Mouse (Mus musculus) embryonic facial prominence, embryonic 15.5 days (tissue): ENCODE measurements around the gene Med17. TPM values are rescaled to one million over a fixed set of nuclear protein-coding genes. Genes with fewer than 3 reads are reported as not detected.
"Not testable (repeated sequence)": the region's sequence is repeated elsewhere in the genome, so short reads cannot be mapped to it uniquely, and the experiment has no call there.

Experiments
- ATAC-seq: fragments of 200-750 bp; cut with Nextera tagmentation; 2 replicates; pipeline ENCODE4 v1.8.0; 2017; ENCODE audit warnings: low read depth, moderate TSS enrichment; ENCODE audit not compliant: insufficient number of reproducible peaks, low FRiP score, low TSS enrichment
- H3K27ac ChIP-seq: fragments of 300-500 bp; sonication (generic); replicated peaks from 2 replicates; pipeline ENCODE4 v1.5.1; 2015; ENCODE audit warnings: mild to moderate bottlenecking, inconsistent platforms
- H3K27me3 ChIP-seq: fragments of 300-500 bp; sonication (generic); 2 replicates; pipeline ENCODE4 v1.6.1; 2015; ENCODE audit warnings: inconsistent platforms
- H3K36me3 ChIP-seq: fragments of 300-500 bp; sonication (generic); 2 replicates; pipeline ENCODE4 v1.6.1; 2015; ENCODE audit warnings: mild to moderate bottlenecking, inconsistent platforms
- H3K4me1 ChIP-seq: fragments of 300-500 bp; sonication (generic); 2 replicates; pipeline ENCODE4 v1.6.1; 2015; ENCODE audit warnings: inconsistent platforms
- H3K4me2 ChIP-seq: fragments of 300-500 bp; sonication (generic); replicated peaks from 2 replicates; pipeline ENCODE4 v1.6.1; 2015; ENCODE audit warnings: mild to moderate bottlenecking, inconsistent platforms
- H3K4me3 ChIP-seq: fragments of 300-500 bp; sonication (generic); replicated peaks from 2 replicates; pipeline ENCODE4 v1.5.1; 2015; ENCODE audit warnings: mild to moderate bottlenecking, inconsistent platforms
- H3K9ac ChIP-seq: fragments of 300-500 bp; sonication (generic); 2 replicates; pipeline ENCODE4 v1.6.1; 2015; ENCODE audit warnings: inconsistent platforms
- H3K9me3 ChIP-seq: fragments of 300-500 bp; sonication (generic); replicated peaks from 2 replicates; pipeline ENCODE4 v1.6.1; 2016; ENCODE audit warnings: inconsistent platforms
- WGBS: fragments of 180-500 bp; shearing (Covaris S2); methylation state at CpG from one replicate; pipeline ENCODE4 v1.1.7; 2015; 5-methylcytosine and 5-hydroxymethylcytosine counted together
- polyA plus RNA-seq: library from polyadenylated mRNA; unstranded; fragments of >200 nt; fragmentation: Nextera tagmentation; extraction: Ambion mirVana; gene quantifications from 2 replicates; pipeline ENCODE4 v1.2.1, GENCODE M21; 2015

Med17 gene
- polyA plus RNA-seq, 1 experiment from 2014 or later: 30.7 TPM

GRCm38 (mm10) chr9:15307257-15307656, 27.5 kb upstream of the Med17 start:
- peak overlapping the region; percentile 95 for H3K9ac ChIP-seq
- WGBS: 8% methylated on average over 6 of the region's 6 CpGs
- peak overlapping the region; percentile 69 for H3K4me2 ChIP-seq
- H3K27me3 ChIP-seq: no peaks in the 10 kb centered on the region
- ATAC-seq: no peak
- no peak overlapping the region; the same call in 1 of the 2 replicates for H3K27ac ChIP-seq
- peaks cover 28% of the 10 kb centered on the region for H3K36me3 ChIP-seq
- H3K4me3 ChIP-seq: peak overlapping the region; percentile 81
- H3K9me3 ChIP-seq: no peaks in the 10 kb centered on the region
- peaks cover 21% of the 10 kb centered on the region for H3K4me1 ChIP-seq

GRCm38 (mm10) chr9:15306398-15307119, 26.8 kb upstream of the Med17 start, which contains the start of gene 4931406C07Rik:
TSS of gene 4931406C07Rik (minus strand) at chr9:15306448.
- WGBS: 0% methylated on average over 35 of the region's 35 CpGs
- peak within 1 kb of the TSS; percentile 91 for H3K27ac ChIP-seq
- peak within 1 kb of the TSS; percentile 81 for H3K4me3 ChIP-seq
- peak within 1 kb of the TSS; percentile 95 for H3K9ac ChIP-seq
- no peaks in the 10 kb centered on the region for H3K27me3 ChIP-seq
- peaks cover 21% of the 10 kb centered on the region for H3K36me3 ChIP-seq
- ATAC-seq: peak; percentile 72
- peak within 1 kb of the TSS; percentile 69 for H3K4me2 ChIP-seq
- H3K4me1 ChIP-seq: peaks cover 21% of the 10 kb centered on the region
- H3K9me3 ChIP-seq: no peaks in the 10 kb centered on the region

- 12% methylated on average over 45 of the region's 45 CpGs for WGBS
- Histone ChIP-seq H3K4me1 (peaks cover 21% of the 10 kb centered on the region), H3K36me3 (peaks cover 17% of the 10 kb centered on the region), H3K9ac (peak within 1 kb of the TSS; percentile 95), H3K4me3 (peak within 1 kb of the TSS; percentile 81), H3K4me2 (peak within 1 kb of the TSS; percentile 69), H3K9me3 (no peaks in the 10 kb centered on the region), H3K27me3 (no peaks in the 10 kb centered on the region), H3K27ac (peak within 1 kb of the TSS; percentile 91)
- ATAC-seq: peak; percentile 95
Measured at GRCm38 (mm10) chr9:15305503-15306397, 26.0 kb upstream of the Med17 start, which contains the start of gene Taf1d. TSS of gene Taf1d (plus strand) at chr9:15306214.

- H3K9me3 ChIP-seq: no peaks in the 10 kb centered on the region
- peaks cover 15% of the 10 kb centered on the region for H3K4me1 ChIP-seq
- no peak overlapping the region for H3K4me3 ChIP-seq
- no peak for ATAC-seq
- H3K9ac ChIP-seq: no peak overlapping the region
- H3K27ac ChIP-seq: no peak overlapping the region
- 65% methylated on average over 2 of the region's 2 CpGs for WGBS
- no peak overlapping the region for H3K4me2 ChIP-seq
- H3K27me3 ChIP-seq: no peaks in the 10 kb centered on the region
- H3K36me3 ChIP-seq: no peaks in the 10 kb centered on the region
Measured at GRCm38 (mm10) chr9:15302881-15303280, 23.1 kb upstream of the Med17 start.

GRCm38 (mm10) chr9:15302006-15302405, 22.3 kb upstream of the Med17 start:
- not testable (repeated sequence) for H3K27me3 ChIP-seq, H3K9me3 ChIP-seq, H3K4me3 ChIP-seq, ATAC-seq, H3K4me2 ChIP-seq, H3K36me3 ChIP-seq, H3K9ac ChIP-seq, H3K27ac ChIP-seq, H3K4me1 ChIP-seq
- 79% methylated on average over 6 of the region's 6 CpGs for WGBS

GRCm38 (mm10) chr9:15301399-15301798, 21.7 kb upstream of the Med17 start:
- Histone ChIP-seq H3K4me2 (no peak overlapping the region), H3K4me1 (0 out of 2 replicates have a peak, but pooled peaks cover 4% of the 10 kb centered on the region), H3K27ac (0 out of 2 replicates have a peak overlapping the region, but pooled peaks have one; percentile 41), H3K36me3 (0 out of 2 replicates have a peak, but pooled peaks cover 3% of the 10 kb centered on the region), H3K27me3 (no peaks in the 10 kb centered on the region), H3K9me3 (no peaks in the 10 kb centered on the region), H3K4me3 (no peak overlapping the region), H3K9ac (no peak overlapping the region)
- no peak for ATAC-seq
- WGBS: 25% methylated on average over 6 of the region's 6 CpGs

GRCm38 (mm10) chr9:15300056-15300455, 20.3 kb upstream of the Med17 start:
- ATAC-seq: no peak
- Histone ChIP-seq H3K4me2 (no peak overlapping the region), H3K4me3 (no peak overlapping the region), H3K27me3 (no peaks in the 10 kb centered on the region), H3K4me1 (no peaks in the 10 kb centered on the region), H3K36me3 (0 out of 2 replicates have a peak, but pooled peaks cover 3% of the 10 kb centered on the region), H3K27ac (no peak overlapping the region), H3K9me3 (no peaks in the 10 kb centered on the region), H3K9ac (no peak overlapping the region)
- 71% methylated on average over 5 of the region's 5 CpGs for WGBS

- 0 out of 2 replicates have a peak, but pooled peaks cover 3% of the 10 kb centered on the region for H3K36me3 ChIP-seq
- WGBS: 66% methylated on average over 2 of the region's 2 CpGs
Measured at GRCm38 (mm10) chr9:15298451-15298850, 18.7 kb upstream of the Med17 start.

GRCm38 (mm10) chr9:15297112-15297511, 17.4 kb upstream of the Med17 start:
- 0 out of 2 replicates have a peak, but pooled peaks cover 3% of the 10 kb centered on the region for H3K36me3 ChIP-seq
- ATAC-seq: no peak
- H3K4me1 ChIP-seq: no peaks in the 10 kb centered on the region
- H3K27ac ChIP-seq: no peak overlapping the region
- no peak overlapping the region for H3K4me2 ChIP-seq
- 81% methylated on average over 7 of the region's 7 CpGs for whole genome bisulfite sequencing
- H3K9me3 ChIP-seq: no peaks in the 10 kb centered on the region
- H3K9ac ChIP-seq: no peak overlapping the region
- H3K4me3 ChIP-seq: no peak overlapping the region
- no peaks in the 10 kb centered on the region for H3K27me3 ChIP-seq

More at GRCm38 (mm10) chr9:15298451-15298850, 18.7 kb upstream of the Med17 start:
- Histone ChIP-seq H3K4me3 (no peak overlapping the region), H3K4me1 (no peaks in the 10 kb centered on the region), H3K4me2 (no peak overlapping the region), H3K9ac (no peak overlapping the region), H3K9me3 (no peaks in the 10 kb centered on the region), H3K27ac (no peak overlapping the region), H3K27me3 (no peaks in the 10 kb centered on the region)
- ATAC-seq: no peak

GRCm38 (mm10) chr9:15289251-15289650, 9.5 kb upstream of the Med17 start:
- no peak overlapping the region for H3K4me2 ChIP-seq
- WGBS: 86% methylated on average over 6 of the region's 6 CpGs
- H3K36me3 ChIP-seq: peaks cover 14% of the 10 kb centered on the region; the same call in 1 of the 2 replicates
- no peak overlapping the region for H3K27ac ChIP-seq
- ATAC-seq: no peak
- no peaks in the 10 kb centered on the region for H3K9me3 ChIP-seq
- H3K27me3 ChIP-seq: no peaks in the 10 kb centered on the region
- no peak overlapping the region for H3K4me3 ChIP-seq
- no peak overlapping the region for H3K9ac ChIP-seq
- H3K4me1 ChIP-seq: no peaks in the 10 kb centered on the region

GRCm38 (mm10) chr9:15288402-15288801, 8.7 kb upstream of the Med17 start:
- H3K27ac ChIP-seq: no peak overlapping the region
- H3K36me3 ChIP-seq: peaks cover 14% of the 10 kb centered on the region; the same call in 1 of the 2 replicates
- ATAC-seq: no peak
- no peaks in the 10 kb centered on the region for H3K4me1 ChIP-seq
- no peaks in the 10 kb centered on the region for H3K9me3 ChIP-seq
- H3K27me3 ChIP-seq: no peaks in the 10 kb centered on the region
- WGBS: 87% methylated on average over 3 of the region's 3 CpGs
- H3K4me2 ChIP-seq: no peak overlapping the region
- H3K9ac ChIP-seq: no peak overlapping the region
- H3K4me3 ChIP-seq: no peak overlapping the region
